Mouse (Mus musculus) skeletal muscle tissue, postnatal 0 days (tissue): ENCODE measurements around the gene Abca3. TPM values are rescaled to one million over a fixed set of nuclear protein-coding genes. Genes with fewer than 3 reads are reported as not detected.

Experiments used
- microRNA-seq, 2 experiments: library from miRNA; unstranded; fragments of <30 nt; microRNA quantifications; one replicate each; pipeline ENCODE4; 2016
- polyA plus RNA-seq: library from polyadenylated mRNA; unstranded; fragments of >200 nt; fragmentation: Nextera tagmentation; extraction: Ambion mirVana; gene quantifications from 2 replicates; pipeline ENCODE4 v1.2.1, GENCODE M21; 2015

The Abca3 gene
- polyA plus RNA-seq, result 4.2 and 5.4 TPM in 2 replicates

GRCm38 (mm10) chr17:24351760-24352357 lies at the start of gene Abca3:
TSS of gene Abca3 (plus strand) at chr17:24351950.

GRCm38 (mm10) chr17:24350926-24351759 lies 607 bp upstream of the Abca3 start, which contains the start of gene Abca17:
TSS of gene Abca17 (minus strand) at chr17:24351068.

GRCm38 (mm10) chr17:24414230-24414976 lies 62.7 kb downstream of the Abca3 start, which contains the start of gene Rnps1:
TSS of gene Rnps1 (plus strand) at chr17:24414565.

GRCm38 (mm10) chr17:24426471-24427169 lies 74.9 kb downstream of the Abca3 start, which contains the start of gene Eci1:
TSS of gene Eci1 (plus strand) at chr17:24426641.

GRCm38 (mm10) chr17:24442632-24443155 lies 90.9 kb downstream of the Abca3 start, which contains the start of gene Dnase1l2:
TSS of gene Dnase1l2 (minus strand) at chr17:24443105.

Small RNA genes lying within 50 kb of the gene (microRNA-seq; reads per million reads assigned to microRNA genes)
- gene Gm24427, result 0 reads per million in 2 experiments

Other genes starting within 250 kb of the Abca3 start
- 46.0 and 57.2 TPM in 2 replicates for gene Pdpk1, start 201.0 kb upstream of the Abca3 start, polyA plus RNA-seq
- gene Amdhd2, start 188.2 kb upstream of the Abca3 start, polyA plus RNA-seq, result 20.6 and 22.1 TPM in 2 replicates
- gene Atp6v0c, start 182.2 kb upstream of the Abca3 start, polyA plus RNA-seq, result 366 and 377 TPM in 2 replicates
- gene Tbc1d24, start 146.4 kb upstream of the Abca3 start, polyA plus RNA-seq, result 2.4 and 3.2 TPM in 2 replicates
- 1.9 and 2.1 TPM in 2 replicates for gene Ntn3, start 142.4 kb upstream of the Abca3 start, polyA plus RNA-seq
- gene Tedc2, start 131.1 kb upstream of the Abca3 start, polyA plus RNA-seq, result 3.7 and 4.5 TPM in 2 replicates
- 8.0 and 9.4 TPM in 2 replicates for gene Ccnf, start 100.5 kb upstream of the Abca3 start, polyA plus RNA-seq
- not detected in 2 replicates for gene Abca17, start 882 bp upstream of the Abca3 start, polyA plus RNA-seq
- 110 and 113 TPM in 2 replicates for gene Rnps1, start 62.6 kb downstream of the Abca3 start, polyA plus RNA-seq
- 213 and 235 TPM in 2 replicates for gene Eci1, start 74.7 kb downstream of the Abca3 start, polyA plus RNA-seq
- 0.87 and 2.3 TPM in 2 replicates for gene Dnase1l2, start 91.2 kb downstream of the Abca3 start, polyA plus RNA-seq
- gene E4f1, start 118.4 kb downstream of the Abca3 start, polyA plus RNA-seq, result 13.3 and 13.6 TPM in 2 replicates
- 56.2 and 57.5 TPM in 2 replicates for gene Pgp, start 118.4 kb downstream of the Abca3 start, polyA plus RNA-seq
- 0.40 TPM in 1 of 2 replicates, not detected in the other for gene Bricd5, start 121.9 kb downstream of the Abca3 start, polyA plus RNA-seq
- 8.4 and 8.8 TPM in 2 replicates for gene Mlst8, start 127.1 kb downstream of the Abca3 start, polyA plus RNA-seq
- 0.29 and 0.34 TPM in 2 replicates for gene Caskin1, start 136.7 kb downstream of the Abca3 start, polyA plus RNA-seq
- gene Traf7, start 176.0 kb downstream of the Abca3 start, polyA plus RNA-seq, result 43.2 and 46.8 TPM in 2 replicates
- gene Rab26, start 182.3 kb downstream of the Abca3 start, polyA plus RNA-seq, result 0.39 and 0.69 TPM in 2 replicates
- gene Pkd1, start 197.9 kb downstream of the Abca3 start, polyA plus RNA-seq, result 12.6 TPM in 2 replicates